ENCODE assay signal across 8 mouse cellular contexts in genomic region chr3:63964100-63964921, GRCm38 (mm10). TPM values are rescaled to one million over a fixed set of nuclear protein-coding genes. Genes with fewer than 3 reads are reported as not detected.
DNase-seq lines count a peak whose midpoint lies in the region; ATAC-seq lines count a peak whose summit lies in the region.

Gene Slc33a1, minus strand, starts transcription at chr3:63964768.

- no peaks in the 10 kb centered on the region for H3K9me3 ChIP-seq in heart, embryonic 14.5 days (ENCODE audit: control insufficient read depth, low read length)
- H3K9me3 ChIP-seq in liver, embryonic 13.5 days (replicated peaks): no peaks in the 10 kb centered on the region
- no peaks in the 10 kb centered on the region for H3K9me3 ChIP-seq in stomach, embryonic 16.5 days (replicated peaks; ENCODE audit: control insufficient read depth, low read length)

- peak within 1 kb of the TSS; percentile 86 for H3K4me2 ChIP-seq in heart, embryonic 14.5 days (ENCODE audit: low read length)
- H3K4me2 ChIP-seq in liver, embryonic 13.5 days: peak within 1 kb of the TSS; percentile 87
- peak within 1 kb of the TSS; percentile 83 for H3K4me2 ChIP-seq in stomach, embryonic 16.5 days (ENCODE audit: low read depth, low read length)

- H3K27me3 ChIP-seq in heart, embryonic 14.5 days (ENCODE audit: control insufficient read depth, insufficient read depth, low read length): peaks cover 4% of the 10 kb centered on the region; the same call in 1 of the 2 replicates
- H3K27me3 ChIP-seq in liver, embryonic 13.5 days: peaks cover 9% of the 10 kb centered on the region; the same call in 1 of the 2 replicates
- no peaks in the 10 kb centered on the region; the same call in none of the 2 replicates for H3K27me3 ChIP-seq in stomach, embryonic 16.5 days (ENCODE audit: control insufficient read depth, insufficient read depth, low read length)

- peaks cover 0 to 12% of the 10 kb centered on the region in 2 experiments; a peak in 2 of 4 replicates for H3K4me1 ChIP-seq in heart, embryonic 14.5 days (ENCODE audit: control insufficient read depth in 2 of 2, insufficient read depth in 2 of 2, low read length in 2 of 2)
- peaks cover 24% of the 10 kb centered on the region for H3K4me1 ChIP-seq in liver, embryonic 13.5 days (replicated peaks)
- H3K4me1 ChIP-seq in stomach, embryonic 16.5 days (ENCODE audit: control insufficient read depth, insufficient read depth, low read length): peaks cover 10% of the 10 kb centered on the region

- H3K27ac ChIP-seq in heart, embryonic 14.5 days (replicated peaks in 1 of 2; ENCODE audit: control insufficient read depth in 1 of 2, insufficient read depth in 1 of 2, low read depth in 2 of 2, low read length in 2 of 2): peak within 1 kb of the TSS; percentile 90 to 91
- peak within 1 kb of the TSS; percentile 90 for H3K27ac ChIP-seq in liver, embryonic 13.5 days
- H3K27ac ChIP-seq in stomach, embryonic 16.5 days (ENCODE audit: low read length): peak within 1 kb of the TSS; percentile 92

- peak; percentile 91 for ATAC-seq in CD4-positive, CD25-positive, alpha-beta regulatory T cell, adult 4 months
- ATAC-seq in heart, embryonic 14.5 days (ENCODE audit: insufficient number of reproducible peaks, insufficient read depth, low FRiP score, low read depth): peak; percentile 93
- ATAC-seq in liver, embryonic 13.5 days (ENCODE audit: low read depth): peak; percentile 92
- peak; percentile 96 for ATAC-seq in stomach, embryonic 16.5 days (ENCODE audit: insufficient read depth, low FRiP score)

- DNase-seq in c-Kit-negative CD71-positive TER-119-positive erythroid progenitor cells, embryonic 14.5 days (ENCODE audit: low read depth, low spot score): peak; percentile 99
- DNase-seq in fibroblast of lung, adult 2 months (ENCODE audit: low read depth): peak; percentile 99
- DNase-seq in kidney, postnatal 14 days: peak; percentile 99
- DNase-seq in liver, embryonic 13.5 days: peak; percentile 93
- DNase-seq in neural tube, embryonic 10.5 days (ENCODE audit: extremely low spot score, low spot score): peak; percentile 99

- WGBS in heart, embryonic 14.5 days: under 1% methylated on average over 69 of the region's 69 CpGs
- under 1% methylated on average over 69 of the region's 69 CpGs for WGBS in liver, embryonic 13.5 days (ENCODE audit: insufficient replicate concordance)
- under 1% methylated on average over 69 of the region's 69 CpGs for WGBS in stomach, embryonic 16.5 days

- H3K9ac ChIP-seq in heart, embryonic 14.5 days (ENCODE audit: low read length): peak within 1 kb of the TSS; percentile 91
- H3K9ac ChIP-seq in liver, embryonic 13.5 days: peak within 1 kb of the TSS; percentile 92
- H3K9ac ChIP-seq in stomach, embryonic 16.5 days (ENCODE audit: low read length): peak within 1 kb of the TSS; percentile 95

- H3K36me3 ChIP-seq in heart, embryonic 14.5 days (ENCODE audit: control insufficient read depth, insufficient read depth, low read length): peaks cover 4% of the 10 kb centered on the region; the same call in 1 of the 2 replicates
- 0 out of 2 replicates have a peak, but pooled peaks cover 4% of the 10 kb centered on the region for H3K36me3 ChIP-seq in liver, embryonic 13.5 days
- H3K36me3 ChIP-seq in stomach, embryonic 16.5 days (ENCODE audit: control insufficient read depth, insufficient read depth, low read length): 0 out of 2 replicates have a peak, but pooled peaks cover 3% of the 10 kb centered on the region

- H3K4me3 ChIP-seq in heart, embryonic 14.5 days (ENCODE audit: control insufficient read depth in 1 of 2, insufficient read depth in 1 of 2, low read depth in 1 of 2, low read length in 2 of 2): peak within 1 kb of the TSS; percentile 92 to 93
- peak within 1 kb of the TSS; percentile 90 for H3K4me3 ChIP-seq in liver, embryonic 13.5 days (replicated peaks)
- H3K4me3 ChIP-seq in stomach, embryonic 16.5 days (replicated peaks; ENCODE audit: low read length): peak within 1 kb of the TSS; percentile 92

RNA-seq across cellular contexts. Expression of gene Slc33a1, which starts in this region (rescaled TPM):
- polyA plus RNA-seq in CD4-positive, CD25-positive, alpha-beta regulatory T cell, adult 4 months (2017; shearing (Covaris generic)): 1 to 10 TPM; 8.0 to 8.1 TPM
- 8.2 and 11.3 TPM in 2 replicates for polyA plus RNA-seq in heart, embryonic 14.5 days (2014; fragmentation: Nextera tagmentation; extraction: Ambion mirVana)
- polyA plus RNA-seq in liver, embryonic 13.5 days (2015; fragmentation: Nextera tagmentation; extraction: Ambion mirVana): 10.2 and 13.1 TPM in 2 replicates
- polyA plus RNA-seq in stomach, embryonic 16.5 days (2015; fragmentation: Nextera tagmentation; extraction: Ambion mirVana): 24.2 and 24.3 TPM in 2 replicates

Comparison
In these comparisons a context has a peak if more than half of its experiments do, and no peak if none do; other contexts are left out.
1. Peak in every context shown above with its lines: DNase-seq, ATAC-seq, H3K4me3 ChIP-seq and H3K27ac ChIP-seq.